Mouse (Mus musculus): ENCODE measurements around the gene Dyrk1a. TPM values are rescaled to one million over a fixed set of nuclear protein-coding genes. Genes with fewer than 3 reads are reported as not detected.
A peak's percentile ranks its signal among the peaks of the same experiment; 100 is the strongest.

Dyrk1a gene
- polyA plus RNA-seq, 1 experiment from 2014 or later, result 12.8 TPM

DNA sequence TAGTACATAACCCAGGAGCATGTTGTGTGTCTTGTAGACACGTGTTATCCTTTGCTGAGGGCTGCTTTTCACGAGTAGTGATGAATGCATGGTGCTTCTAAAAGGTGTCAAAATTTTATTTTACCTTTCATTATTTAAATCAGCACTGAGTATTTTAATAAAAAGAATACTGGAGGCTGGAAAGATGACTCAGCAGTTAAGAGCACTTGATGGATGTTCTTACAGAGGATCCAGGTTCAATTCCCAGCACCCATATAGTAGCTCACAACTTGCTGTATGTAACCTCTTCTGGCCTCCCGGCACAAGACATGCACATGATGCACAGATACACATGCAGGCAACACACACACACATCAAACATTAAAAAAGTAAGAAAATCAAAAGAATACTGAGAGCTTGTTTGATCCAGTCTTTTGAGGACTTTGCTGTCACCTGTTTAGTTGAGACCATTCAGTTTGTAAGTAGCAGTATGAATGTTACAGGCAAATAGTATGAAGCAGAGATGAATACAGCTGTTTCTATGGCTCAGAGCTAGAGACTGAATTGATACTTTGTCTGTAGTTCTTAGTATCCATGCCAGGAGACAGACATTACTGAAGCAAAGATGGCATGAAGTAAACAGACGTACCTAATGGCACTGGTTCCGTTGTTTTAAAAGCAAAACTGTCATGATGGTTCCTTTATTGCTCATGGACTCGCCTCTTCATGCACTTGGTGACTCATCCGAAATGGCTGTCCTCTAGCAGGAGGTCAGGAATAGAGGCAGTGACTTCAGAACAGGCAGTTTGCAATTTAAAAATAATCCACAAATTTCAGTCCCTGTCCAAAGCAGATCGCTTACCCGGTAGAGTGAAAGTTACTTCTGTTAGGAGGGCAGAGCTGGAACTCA, 39.1 kb downstream of the Dyrk1a start:
- no peak overlapping the region for H3K4me2 ChIP-seq (ENCODE audit: low read length)
- H3K36me3 ChIP-seq (ENCODE audit: control insufficient read depth, insufficient read depth), result no peaks in the 10 kb centered on the region
- 87% methylated on average over 9 of the region's 9 CpGs for WGBS
- no peak overlapping the region for H3K9ac ChIP-seq (replicated peaks; ENCODE audit: low read depth, low read length)
- H3K9me3 ChIP-seq (ENCODE audit: control insufficient read depth, low read length), result no peaks in the 10 kb centered on the region
- no peak for ATAC-seq
- no peak overlapping the region for H3K27ac ChIP-seq (ENCODE audit: low read length)
- H3K27me3 ChIP-seq (replicated peaks; ENCODE audit: control insufficient read depth, insufficient read depth, low read length), result no peaks in the 10 kb centered on the region
- H3K4me3 ChIP-seq (replicated peaks; ENCODE audit: low read length), result no peak overlapping the region
- H3K4me1 ChIP-seq (replicated peaks; ENCODE audit: control insufficient read depth, insufficient read depth, low read length), result no peaks in the 10 kb centered on the region

- Histone ChIP-seq H3K9me3 (ENCODE audit: control insufficient read depth, low read length) (no peaks in the 10 kb centered on the region), H3K4me2 (ENCODE audit: low read length) (no peak overlapping the region), H3K9ac (replicated peaks; ENCODE audit: low read depth, low read length) (no peak overlapping the region), H3K4me3 (replicated peaks; ENCODE audit: low read length) (no peak overlapping the region), H3K36me3 (ENCODE audit: control insufficient read depth, insufficient read depth) (no peaks in the 10 kb centered on the region), H3K4me1 (replicated peaks; ENCODE audit: control insufficient read depth, insufficient read depth, low read length) (no peaks in the 10 kb centered on the region), H3K27ac (ENCODE audit: low read length) (no peak overlapping the region), H3K27me3 (replicated peaks; ENCODE audit: control insufficient read depth, insufficient read depth, low read length) (no peaks in the 10 kb centered on the region)
- ATAC-seq, result no peak
- 69% methylated on average over 8 of the region's 8 CpGs for WGBS
Measured at GRCm38 (mm10) chr16:94612573-94612972, 42.8 kb downstream of the Dyrk1a start.

- 95% methylated on average over 6 of the region's 6 CpGs for WGBS
- Histone ChIP-seq H3K9ac (replicated peaks; ENCODE audit: low read depth, low read length) (no peak overlapping the region), H3K4me2 (ENCODE audit: low read length) (no peak overlapping the region), H3K4me1 (replicated peaks; ENCODE audit: control insufficient read depth, insufficient read depth, low read length) (0 out of 2 replicates have a peak, but pooled peaks cover 4% of the 10 kb centered on the region), H3K27ac (ENCODE audit: low read length) (no peak overlapping the region), H3K27me3 (replicated peaks; ENCODE audit: control insufficient read depth, insufficient read depth, low read length) (no peaks in the 10 kb centered on the region), H3K9me3 (ENCODE audit: control insufficient read depth, low read length) (no peaks in the 10 kb centered on the region), H3K4me3 (replicated peaks; ENCODE audit: low read length) (no peak overlapping the region), H3K36me3 (ENCODE audit: control insufficient read depth, insufficient read depth) (no peaks in the 10 kb centered on the region)
- ATAC-seq, result no peak
Measured at GRCm38 (mm10) chr16:94617255-94617654, 47.4 kb downstream of the Dyrk1a start.

- no peak overlapping the region for H3K4me3 ChIP-seq (replicated peaks; ENCODE audit: low read length)
- no peak for ATAC-seq
- H3K4me2 ChIP-seq (ENCODE audit: low read length), result no peak overlapping the region
Measured at GRCm38 (mm10) chr16:94618543-94618942, 48.7 kb downstream of the Dyrk1a start.

GRCm38 (mm10) chr16:94619301-94619700, 49.5 kb downstream of the Dyrk1a start:
- Histone ChIP-seq H3K27ac (ENCODE audit: low read length) (no peak overlapping the region), H3K9me3 (ENCODE audit: control insufficient read depth, low read length) (no peaks in the 10 kb centered on the region), H3K9ac (replicated peaks; ENCODE audit: low read depth, low read length) (no peak overlapping the region), H3K27me3 (replicated peaks; ENCODE audit: control insufficient read depth, insufficient read depth, low read length) (no peaks in the 10 kb centered on the region), H3K4me2 (ENCODE audit: low read length) (no peak overlapping the region), H3K4me3 (replicated peaks; ENCODE audit: low read length) (no peak overlapping the region), H3K36me3 (ENCODE audit: control insufficient read depth, insufficient read depth) (no peaks in the 10 kb centered on the region), H3K4me1 (replicated peaks; ENCODE audit: control insufficient read depth, insufficient read depth, low read length) (0 out of 2 replicates have a peak, but pooled peaks cover 4% of the 10 kb centered on the region)
- 91% methylated on average over 5 of the region's 5 CpGs for WGBS
- ATAC-seq, result no peak

More at GRCm38 (mm10) chr16:94618543-94618942, 48.7 kb downstream of the Dyrk1a start:
- no peak overlapping the region for H3K27ac ChIP-seq (ENCODE audit: low read length)
- no peaks in the 10 kb centered on the region for H3K27me3 ChIP-seq (replicated peaks; ENCODE audit: control insufficient read depth, insufficient read depth, low read length)
- H3K36me3 ChIP-seq (ENCODE audit: control insufficient read depth, insufficient read depth), result no peaks in the 10 kb centered on the region
- 58% methylated on average over 10 of the region's 10 CpGs for WGBS
- no peaks in the 10 kb centered on the region for H3K9me3 ChIP-seq (ENCODE audit: control insufficient read depth, low read length)
- 0 out of 2 replicates have a peak, but pooled peaks cover 4% of the 10 kb centered on the region for H3K4me1 ChIP-seq (replicated peaks; ENCODE audit: control insufficient read depth, insufficient read depth, low read length)
- H3K9ac ChIP-seq (replicated peaks; ENCODE audit: low read depth, low read length), result no peak overlapping the region

DNA sequence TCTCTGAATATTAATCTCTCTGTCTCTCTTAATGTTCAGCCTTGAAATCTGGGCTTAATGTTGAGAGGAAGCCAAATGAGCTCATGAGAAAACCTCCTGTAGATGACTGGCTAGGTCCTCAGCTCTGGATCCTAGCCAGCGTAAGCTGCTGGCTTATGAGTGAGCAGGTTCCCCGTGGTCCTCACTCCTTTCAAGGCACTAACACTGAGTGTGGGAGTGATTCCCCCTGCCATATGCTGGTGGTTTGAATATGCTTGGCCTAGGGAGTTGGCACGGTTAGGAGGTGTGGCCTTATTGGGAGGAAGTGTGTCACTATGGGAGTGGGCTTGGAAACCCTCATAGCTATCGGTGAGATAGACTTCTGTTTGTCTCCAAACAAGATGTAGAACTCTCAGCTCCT, 55.1 kb downstream of the Dyrk1a start:
- Histone ChIP-seq H3K9ac (replicated peaks; ENCODE audit: low read depth, low read length) (no peak overlapping the region), H3K4me2 (ENCODE audit: low read length) (no peak overlapping the region), H3K36me3 (ENCODE audit: control insufficient read depth, insufficient read depth) (no peaks in the 10 kb centered on the region), H3K27ac (ENCODE audit: low read length) (no peak overlapping the region), H3K9me3 (ENCODE audit: control insufficient read depth, low read length) (no peaks in the 10 kb centered on the region), H3K4me1 (replicated peaks; ENCODE audit: control insufficient read depth, insufficient read depth, low read length) (0 out of 2 replicates have a peak, but pooled peaks cover 5% of the 10 kb centered on the region), H3K4me3 (replicated peaks; ENCODE audit: low read length) (no peak overlapping the region), H3K27me3 (replicated peaks; ENCODE audit: control insufficient read depth, insufficient read depth, low read length) (no peaks in the 10 kb centered on the region)
- 48% methylated on average over 4 of the region's 4 CpGs for WGBS
- ATAC-seq, result peak; percentile 60

GRCm38 (mm10) chr16:94625639-94626038, 55.8 kb downstream of the Dyrk1a start:
- H3K4me3 ChIP-seq (replicated peaks; ENCODE audit: low read length), result no peak overlapping the region
- no peak overlapping the region for H3K27ac ChIP-seq (ENCODE audit: low read length)
- 0 out of 2 replicates have a peak, but pooled peaks cover 5% of the 10 kb centered on the region for H3K4me1 ChIP-seq (replicated peaks; ENCODE audit: control insufficient read depth, insufficient read depth, low read length)
- H3K36me3 ChIP-seq (ENCODE audit: control insufficient read depth, insufficient read depth), result no peaks in the 10 kb centered on the region
- no peak overlapping the region for H3K4me2 ChIP-seq (ENCODE audit: low read length)
- H3K9me3 ChIP-seq (ENCODE audit: control insufficient read depth, low read length), result no peaks in the 10 kb centered on the region
- no peak overlapping the region for H3K9ac ChIP-seq (replicated peaks; ENCODE audit: low read depth, low read length)
- 88% methylated on average over 7 of the region's 7 CpGs for WGBS
- ATAC-seq, result no peak
- H3K27me3 ChIP-seq (replicated peaks; ENCODE audit: control insufficient read depth, insufficient read depth, low read length), result no peaks in the 10 kb centered on the region

- H3K27me3 ChIP-seq (replicated peaks; ENCODE audit: control insufficient read depth, insufficient read depth, low read length), result no peaks in the 10 kb centered on the region
- H3K4me3 ChIP-seq (replicated peaks; ENCODE audit: low read length), result no peak overlapping the region
- H3K27ac ChIP-seq (ENCODE audit: low read length), result no peak overlapping the region
- no peak overlapping the region for H3K4me2 ChIP-seq (ENCODE audit: low read length)
- H3K9me3 ChIP-seq (ENCODE audit: control insufficient read depth, low read length), result no peaks in the 10 kb centered on the region
- WGBS, result 50% methylated on average over 5 of the region's 5 CpGs
- no peak overlapping the region for H3K9ac ChIP-seq (replicated peaks; ENCODE audit: low read depth, low read length)
- no peak for ATAC-seq
- H3K36me3 ChIP-seq (ENCODE audit: control insufficient read depth, insufficient read depth), result no peaks in the 10 kb centered on the region
- peaks cover 11% of the 10 kb centered on the region for H3K4me1 ChIP-seq (replicated peaks; ENCODE audit: control insufficient read depth, insufficient read depth, low read length)
Measured at GRCm38 (mm10) chr16:94627736-94628135, 57.9 kb downstream of the Dyrk1a start.

- no peak for ATAC-seq
- Histone ChIP-seq H3K4me2 (ENCODE audit: low read length) (no peak overlapping the region), H3K27me3 (replicated peaks; ENCODE audit: control insufficient read depth, insufficient read depth, low read length) (no peaks in the 10 kb centered on the region), H3K36me3 (ENCODE audit: control insufficient read depth, insufficient read depth) (no peaks in the 10 kb centered on the region), H3K9ac (replicated peaks; ENCODE audit: low read depth, low read length) (no peak overlapping the region), H3K27ac (ENCODE audit: low read length) (no peak overlapping the region), H3K9me3 (ENCODE audit: control insufficient read depth, low read length) (no peaks in the 10 kb centered on the region), H3K4me3 (replicated peaks; ENCODE audit: low read length) (no peak overlapping the region), H3K4me1 (replicated peaks; ENCODE audit: control insufficient read depth, insufficient read depth, low read length) (peaks cover 16% of the 10 kb centered on the region)
- 91% methylated on average over 9 of the region's 9 CpGs for WGBS
Measured at GRCm38 (mm10) chr16:94628976-94629729, 59.3 kb downstream of the Dyrk1a start.

Measured in forebrain, embryonic 16.5 days (tissue).